Mouse (Mus musculus): ENCODE measurements at regions not wholly inside any gene's neighbourhood (a gene's known extent, or its start where the extent isn't known, plus 50 kb on each side); places are given as distances from the start of the nearest gene placed in this dataset.
"Not testable (repeated sequence)": the region's sequence is repeated elsewhere in the genome, so short reads cannot be mapped to it uniquely, and the experiment has no call there.

- no peak for ATAC-seq (replicated peaks; ENCODE audit: low FRiP score, low TSS enrichment, poor library complexity, severe bottlenecking)
Observed at GRCm38 (mm10) chr13:26464523-26464922, 305.4 kb downstream of the Hdgfl1 start.

- no peak for ATAC-seq (replicated peaks; ENCODE audit: low FRiP score, low TSS enrichment, poor library complexity, severe bottlenecking)
Observed at GRCm38 (mm10) chr13:26464096-26464495, 305.9 kb downstream of the Hdgfl1 start.

- ATAC-seq (replicated peaks; ENCODE audit: low FRiP score, low TSS enrichment, poor library complexity, severe bottlenecking) = no peak
Observed at GRCm38 (mm10) chr13:26457487-26458253, 312.3 kb downstream of the Hdgfl1 start.

GRCm38 (mm10) chr13:26426639-26427038 is 343.3 kb downstream of the Hdgfl1 start:
- ATAC-seq (replicated peaks; ENCODE audit: low FRiP score, low TSS enrichment, poor library complexity, severe bottlenecking) = no peak

- ATAC-seq (replicated peaks; ENCODE audit: low FRiP score, low TSS enrichment, poor library complexity, severe bottlenecking) = no peak
Observed at GRCm38 (mm10) chr13:26424513-26424912, 345.5 kb downstream of the Hdgfl1 start.

- no peak for ATAC-seq (replicated peaks; ENCODE audit: low FRiP score, low TSS enrichment, poor library complexity, severe bottlenecking)
Observed at GRCm38 (mm10) chr13:26405757-26406156, 364.2 kb downstream of the Hdgfl1 start.

GRCm38 (mm10) chr13:26404707-26405106 is 365.3 kb downstream of the Hdgfl1 start:
- ATAC-seq (replicated peaks; ENCODE audit: low FRiP score, low TSS enrichment, poor library complexity, severe bottlenecking) = no peak

- no peak for ATAC-seq (replicated peaks; ENCODE audit: low FRiP score, low TSS enrichment, poor library complexity, severe bottlenecking)
Observed at GRCm38 (mm10) chr13:26387861-26388621, 381.9 kb downstream of the Hdgfl1 start.

GRCm38 (mm10) chr13:26382631-26383030 is 387.3 kb downstream of the Hdgfl1 start:
- ATAC-seq (replicated peaks; ENCODE audit: low FRiP score, low TSS enrichment, poor library complexity, severe bottlenecking) = no peak

GRCm38 (mm10) chr13:26382154-26382553 is 387.8 kb downstream of the Hdgfl1 start:
- ATAC-seq (replicated peaks; ENCODE audit: low FRiP score, low TSS enrichment, poor library complexity, severe bottlenecking) = no peak

- no peak for ATAC-seq (replicated peaks; ENCODE audit: low FRiP score, low TSS enrichment, poor library complexity, severe bottlenecking)
Observed at GRCm38 (mm10) chr13:26375546-26375945, 394.4 kb downstream of the Hdgfl1 start.

- ATAC-seq (replicated peaks; ENCODE audit: low FRiP score, low TSS enrichment, poor library complexity, severe bottlenecking) = not testable (repeated sequence)
Observed at GRCm38 (mm10) chr13:26365911-26366310, 404.1 kb downstream of the Hdgfl1 start.

GRCm38 (mm10) chr13:26356341-26356740 is 413.6 kb downstream of the Hdgfl1 start:
- no peak for ATAC-seq (replicated peaks; ENCODE audit: low FRiP score, low TSS enrichment, poor library complexity, severe bottlenecking)

GRCm38 (mm10) chr13:26354421-26354820 is 415.5 kb downstream of the Hdgfl1 start:
- ATAC-seq (replicated peaks; ENCODE audit: low FRiP score, low TSS enrichment, poor library complexity, severe bottlenecking) = no peak

GRCm38 (mm10) chr13:26350510-26350909 is 419.5 kb downstream of the Hdgfl1 start:
- no peak for ATAC-seq (replicated peaks; ENCODE audit: low FRiP score, low TSS enrichment, poor library complexity, severe bottlenecking)

GRCm38 (mm10) chr13:26338795-26339194 is 431.2 kb downstream of the Hdgfl1 start:
- ATAC-seq (replicated peaks; ENCODE audit: low FRiP score, low TSS enrichment, poor library complexity, severe bottlenecking) = no peak

- ATAC-seq (replicated peaks; ENCODE audit: low FRiP score, low TSS enrichment, poor library complexity, severe bottlenecking) = no peak
Observed at GRCm38 (mm10) chr13:26325066-26325465, 444.9 kb downstream of the Hdgfl1 start.

- no peak for ATAC-seq (replicated peaks; ENCODE audit: low FRiP score, low TSS enrichment, poor library complexity, severe bottlenecking)
Observed at GRCm38 (mm10) chr13:26324633-26325032, 445.3 kb downstream of the Hdgfl1 start.

- no peak for ATAC-seq (replicated peaks; ENCODE audit: low FRiP score, low TSS enrichment, poor library complexity, severe bottlenecking)
Observed at GRCm38 (mm10) chr13:26318557-26318956, 451.4 kb downstream of the Hdgfl1 start.

- ATAC-seq (replicated peaks; ENCODE audit: low FRiP score, low TSS enrichment, poor library complexity, severe bottlenecking) = no peak
Observed at GRCm38 (mm10) chr13:26312246-26313010, 457.5 kb downstream of the Hdgfl1 start.

Data from megakaryocyte-erythroid progenitor cell, adult 5-6 weeks (primary cell).